Mouse (Mus musculus): Measurements from ENCODE around the gene Plekhj1. TPM values are rescaled to one million over a fixed set of nuclear protein-coding genes. Genes with fewer than 3 reads are reported as not detected.

The Plekhj1 gene
- polyA plus RNA-seq, 1 experiment from 2014 or later = 83.2 TPM

DNA sequence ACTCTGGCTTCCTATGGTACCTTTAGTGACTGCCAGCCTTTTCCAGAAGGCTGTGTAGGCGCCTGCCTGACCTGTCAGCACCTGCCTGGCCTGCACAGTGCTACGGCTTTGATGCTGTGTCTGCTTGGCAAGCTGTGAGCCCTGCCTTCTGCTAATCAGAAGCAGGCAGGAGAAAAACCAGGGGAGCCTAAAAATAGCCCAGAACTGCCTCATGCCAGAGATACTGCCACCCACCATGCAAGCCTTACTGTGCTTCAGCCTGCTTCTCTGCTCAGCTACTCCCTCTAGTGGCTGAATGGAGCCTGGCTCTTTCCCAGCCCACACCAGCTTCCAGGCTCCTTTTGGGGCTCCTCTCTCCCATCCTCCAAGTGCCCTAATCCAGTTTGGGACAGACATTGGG is 23.9 kb downstream of the Plekhj1 start:
- 18% methylated on average over 2 of the region's 2 CpGs for whole genome bisulfite sequencing
- ATAC-seq (ENCODE audit: insufficient number of reproducible peaks, low FRiP score) = peak; percentile 85
- Histone ChIP-seq H3K27ac (ENCODE audit: poor library complexity, severe bottlenecking) (peak overlapping the region; percentile 97), H3K4me1 (replicated peaks) (peaks cover 57% of the 10 kb centered on the region), H3K36me3 (peaks cover 88% of the 10 kb centered on the region), H3K4me3 (no peak overlapping the region), H3K9me3 (replicated peaks) (no peaks in the 10 kb centered on the region), H3K4me2 (peak overlapping the region; percentile 29; the same call in 1 of the 2 replicates), H3K9ac (peak overlapping the region; percentile 53), H3K27me3 (replicated peaks) (no peaks in the 10 kb centered on the region)

DNA sequence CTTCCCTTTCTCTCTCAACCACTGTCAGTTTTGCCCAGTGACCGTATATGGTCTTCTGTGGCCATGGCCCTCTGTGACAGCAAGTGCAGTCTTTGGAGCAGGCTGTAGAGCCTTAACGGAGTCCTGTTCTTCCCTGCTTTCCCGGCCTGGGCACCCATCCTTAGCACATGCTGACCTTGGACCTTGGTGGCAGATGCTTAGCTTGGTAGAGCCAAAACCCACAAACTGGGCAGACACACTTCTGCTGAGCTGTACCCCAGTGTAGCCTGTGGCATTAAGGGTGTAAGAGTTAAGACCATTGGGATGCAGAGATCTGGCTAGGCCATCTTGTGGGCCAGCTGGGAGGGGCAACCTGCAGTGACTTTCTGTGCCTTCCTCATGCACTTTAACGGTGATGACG is 24.6 kb downstream of the Plekhj1 start:
- peaks cover 50% of the 10 kb centered on the region for H3K4me1 ChIP-seq (replicated peaks)
- H3K9me3 ChIP-seq (replicated peaks) = no peaks in the 10 kb centered on the region
- H3K27ac ChIP-seq (ENCODE audit: poor library complexity, severe bottlenecking) = peak overlapping the region; percentile 97
- H3K4me3 ChIP-seq = no peak overlapping the region
- peak overlapping the region; percentile 53; the same call in 1 of the 2 replicates for H3K9ac ChIP-seq
- peak overlapping the region; percentile 29 for H3K4me2 ChIP-seq
- peaks cover 86% of the 10 kb centered on the region for H3K36me3 ChIP-seq
- no peak for ATAC-seq (ENCODE audit: insufficient number of reproducible peaks, low FRiP score)
- H3K27me3 ChIP-seq (replicated peaks) = no peaks in the 10 kb centered on the region
- WGBS = 44% methylated on average over 5 of the region's 5 CpGs

DNA sequence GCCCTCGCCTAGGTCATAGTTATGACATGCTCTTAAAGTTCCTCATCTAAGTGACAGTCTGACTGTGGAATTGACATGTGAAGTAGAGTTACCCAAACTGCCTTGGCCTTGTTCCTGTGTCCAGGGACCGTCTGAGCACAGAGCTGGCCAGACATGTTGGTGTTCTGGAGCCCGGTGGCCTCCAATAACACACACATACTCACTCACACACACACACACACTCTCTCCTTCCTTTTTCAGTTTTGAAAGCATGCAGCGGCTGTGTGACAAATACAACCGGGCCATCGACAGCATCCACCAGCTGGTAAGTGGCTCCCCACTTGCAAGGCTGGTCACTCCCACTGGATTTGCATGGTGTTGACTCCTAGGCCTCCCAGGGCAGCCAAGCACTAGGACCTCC is 30.1 kb downstream of the Plekhj1 start:
- 84% methylated on average over 6 of the region's 6 CpGs for WGBS
- Histone ChIP-seq H3K4me1 (replicated peaks) (peaks cover 29% of the 10 kb centered on the region), H3K9ac (no peak overlapping the region), H3K9me3 (replicated peaks) (no peaks in the 10 kb centered on the region), H3K27me3 (replicated peaks) (no peaks in the 10 kb centered on the region), H3K27ac (ENCODE audit: poor library complexity, severe bottlenecking) (no peak overlapping the region), H3K4me3 (no peak overlapping the region), H3K36me3 (peaks cover 85% of the 10 kb centered on the region), H3K4me2 (no peak overlapping the region)
- no peak for ATAC-seq (ENCODE audit: insufficient number of reproducible peaks, low FRiP score)

DNA sequence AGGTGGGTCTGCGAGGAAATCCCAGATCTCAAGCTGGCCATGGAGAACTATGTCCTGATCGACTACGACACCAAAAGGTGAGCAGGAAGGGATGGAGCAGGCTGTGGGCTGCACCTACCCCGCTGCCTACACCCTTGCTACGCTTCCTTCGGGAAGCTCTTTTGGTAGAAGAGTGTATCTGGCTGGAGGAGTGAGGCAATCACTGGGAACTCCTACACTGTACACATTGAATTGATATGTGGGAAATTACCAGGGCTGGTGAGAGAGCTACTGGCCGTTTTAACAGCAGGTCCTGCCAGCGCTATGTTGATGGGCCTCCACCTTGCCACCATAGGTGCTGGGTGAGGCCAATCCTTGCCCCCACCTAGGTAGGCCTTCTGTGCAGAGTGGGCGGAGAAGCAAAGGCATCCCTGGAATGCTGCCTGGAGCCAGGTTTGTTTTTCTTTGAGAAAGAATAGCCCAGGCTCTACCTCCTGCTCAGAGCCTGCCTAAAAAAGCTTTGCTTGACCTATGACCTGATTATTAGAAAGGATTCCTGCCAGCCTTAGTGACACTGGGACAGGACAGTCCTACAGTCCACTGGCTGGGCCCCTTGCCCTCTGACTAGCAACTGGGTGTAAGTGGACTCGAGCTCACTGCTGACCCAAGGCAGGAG is 32.1 kb downstream of the Plekhj1 start:
- no peak overlapping the region for H3K4me3 ChIP-seq
- peaks cover 32% of the 10 kb centered on the region for H3K4me1 ChIP-seq (replicated peaks)
- ATAC-seq (ENCODE audit: insufficient number of reproducible peaks, low FRiP score) = no peak
- peaks cover 64% of the 10 kb centered on the region for H3K36me3 ChIP-seq
- peak overlapping the region; percentile 47 for H3K9ac ChIP-seq
- H3K4me2 ChIP-seq = no peak overlapping the region
- H3K9me3 ChIP-seq (replicated peaks) = no peaks in the 10 kb centered on the region
- H3K27me3 ChIP-seq (replicated peaks) = no peaks in the 10 kb centered on the region
- WGBS = 75% methylated on average over 10 of the region's 10 CpGs
- H3K27ac ChIP-seq (ENCODE audit: poor library complexity, severe bottlenecking) = no peak overlapping the region

DNA sequence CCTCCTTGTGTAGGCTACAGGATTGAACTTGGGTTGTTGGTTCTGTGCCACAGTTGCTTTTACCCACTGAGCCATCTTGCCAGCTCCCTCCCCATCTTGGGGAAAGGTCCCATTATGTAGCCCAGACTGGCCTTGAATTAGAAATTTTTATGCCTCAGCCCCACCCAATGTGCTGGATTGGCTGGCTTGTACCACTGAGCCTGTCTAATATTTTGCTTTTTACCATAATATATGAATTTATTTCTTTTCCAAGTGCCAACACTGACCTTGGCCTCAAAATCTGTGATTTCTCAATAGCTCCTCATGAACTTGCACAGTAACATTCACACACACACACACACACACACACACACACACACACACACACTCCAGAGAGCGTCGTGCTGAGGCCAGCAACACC is 32.7 kb downstream of the Plekhj1 start:
- Histone ChIP-seq H3K36me3 (peaks cover 58% of the 10 kb centered on the region), H3K27me3 (replicated peaks) (no peaks in the 10 kb centered on the region), H3K4me1 (replicated peaks) (peaks cover 37% of the 10 kb centered on the region), H3K27ac (ENCODE audit: poor library complexity, severe bottlenecking) (no peak overlapping the region), H3K9me3 (replicated peaks) (no peaks in the 10 kb centered on the region), H3K9ac (no peak overlapping the region), H3K4me2 (no peak overlapping the region), H3K4me3 (no peak overlapping the region)
- no peak for ATAC-seq (ENCODE audit: insufficient number of reproducible peaks, low FRiP score)
- 74% methylated on average over 2 of the region's 2 CpGs for WGBS

DNA sequence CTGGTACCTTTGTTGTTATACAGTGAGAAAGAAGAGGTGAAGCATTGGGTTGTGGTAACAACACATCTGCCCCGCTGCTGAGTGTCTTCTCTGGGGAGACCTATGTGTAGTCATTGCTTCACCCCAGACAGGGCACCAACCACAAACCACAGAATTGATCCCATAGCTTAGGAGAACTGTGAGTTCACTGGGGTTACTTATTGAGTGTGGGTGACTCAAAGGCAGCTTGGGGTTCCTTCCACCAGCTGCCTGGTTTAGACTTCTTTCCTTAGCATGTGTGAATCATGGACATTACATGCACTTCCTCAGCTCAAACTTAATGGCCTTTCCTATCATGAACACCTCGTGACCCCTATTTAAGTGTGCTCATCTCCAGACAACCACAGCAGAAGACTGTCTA is 34.9 kb downstream of the Plekhj1 start:
- peaks cover 39% of the 10 kb centered on the region for H3K36me3 ChIP-seq
- no peak overlapping the region for H3K4me3 ChIP-seq
- H3K9me3 ChIP-seq (replicated peaks) = no peaks in the 10 kb centered on the region
- H3K27ac ChIP-seq (ENCODE audit: poor library complexity, severe bottlenecking) = no peak overlapping the region
- H3K9ac ChIP-seq = no peak overlapping the region
- H3K27me3 ChIP-seq (replicated peaks) = no peaks in the 10 kb centered on the region
- peaks cover 60% of the 10 kb centered on the region for H3K4me1 ChIP-seq (replicated peaks)
- no peak overlapping the region for H3K4me2 ChIP-seq
- 89% methylated on average over 2 of the region's 2 CpGs for WGBS
- ATAC-seq (ENCODE audit: insufficient number of reproducible peaks, low FRiP score) = no peak

DNA sequence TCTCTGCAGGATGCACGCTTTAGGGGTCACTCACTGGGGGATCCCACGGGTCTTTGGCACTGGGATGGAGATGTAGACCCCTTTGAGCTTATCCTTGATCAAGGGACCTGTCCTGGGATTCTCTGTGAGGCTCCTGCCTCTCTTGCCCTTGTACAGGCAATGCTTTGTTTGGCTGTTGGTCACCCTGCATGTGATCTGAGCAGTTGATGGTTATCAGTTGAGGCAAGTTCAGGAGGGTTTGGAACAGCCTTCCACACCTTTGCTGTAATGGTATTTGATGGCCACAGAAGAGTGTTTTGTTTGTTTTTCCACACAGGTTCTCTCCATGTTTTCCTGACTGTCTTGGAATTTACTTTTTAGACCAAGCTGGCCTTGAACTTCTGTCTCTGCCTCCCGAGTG is 36.6 kb downstream of the Plekhj1 start:
- H3K9ac ChIP-seq = no peak overlapping the region
- H3K4me2 ChIP-seq = no peak overlapping the region

DNA sequence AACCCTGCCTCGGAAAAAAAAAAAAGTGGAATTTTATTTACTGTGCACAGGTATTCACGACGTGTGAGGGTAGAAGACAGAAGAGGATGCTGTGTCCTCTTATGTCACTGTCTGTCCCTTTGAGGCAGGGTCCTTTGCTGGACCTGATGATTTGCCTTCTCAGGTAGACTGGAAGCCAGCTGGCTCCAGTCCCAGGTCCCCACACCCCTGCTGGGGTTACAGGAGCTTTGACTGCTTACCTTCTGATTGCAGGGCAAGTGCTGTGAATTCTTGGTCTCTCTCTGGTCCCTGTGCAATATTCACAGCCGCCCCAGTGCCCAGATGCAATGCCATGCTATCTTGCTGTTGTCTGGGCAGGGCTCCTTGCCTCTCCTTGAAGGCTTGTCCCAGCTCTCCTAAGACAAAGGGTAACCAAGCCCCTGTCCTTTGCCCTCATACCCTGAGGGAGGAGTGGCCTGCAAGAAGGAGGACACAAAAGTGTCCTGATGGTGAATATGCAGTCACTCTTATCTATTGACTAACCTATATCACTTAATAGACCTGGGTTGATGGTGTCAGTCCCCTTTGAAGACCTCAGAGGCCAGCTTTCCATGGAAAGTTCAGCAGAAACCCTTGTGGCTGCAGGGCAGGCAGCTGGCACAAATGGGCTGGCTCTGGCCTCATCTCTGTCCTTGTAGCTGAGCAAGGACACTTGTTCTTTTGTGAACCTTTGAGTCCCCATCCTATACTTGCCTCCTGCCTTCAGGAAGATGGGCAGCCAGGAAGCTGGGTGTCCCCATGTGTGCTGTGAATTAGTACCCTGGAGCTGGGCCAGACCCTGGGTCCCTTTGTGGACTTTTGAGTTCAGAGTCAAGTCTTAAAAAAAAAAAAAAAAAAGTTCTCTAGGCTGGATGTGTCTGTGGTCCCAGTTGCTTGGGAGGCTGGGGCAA is 37.6 kb downstream of the Plekhj1 start:
- peaks cover 15% of the 10 kb centered on the region for H3K36me3 ChIP-seq
- H3K9ac ChIP-seq = peak overlapping the region; percentile 62
- H3K4me1 ChIP-seq (replicated peaks) = peaks cover 76% of the 10 kb centered on the region
- no peak overlapping the region for H3K4me3 ChIP-seq
- no peak for ATAC-seq (ENCODE audit: insufficient number of reproducible peaks, low FRiP score)
- WGBS = 76% methylated on average over 4 of the region's 4 CpGs
- no peaks in the 10 kb centered on the region for H3K9me3 ChIP-seq (replicated peaks)
- H3K4me2 ChIP-seq = no peak overlapping the region
- H3K27me3 ChIP-seq (replicated peaks) = no peaks in the 10 kb centered on the region
- no peak overlapping the region; the same call in 1 of the 2 replicates for H3K27ac ChIP-seq (ENCODE audit: poor library complexity, severe bottlenecking)

More for the DNA sequence above, 36.6 kb downstream of the Plekhj1 start:
- Histone ChIP-seq H3K27me3 (replicated peaks) (no peaks in the 10 kb centered on the region), H3K4me1 (replicated peaks) (peaks cover 76% of the 10 kb centered on the region), H3K36me3 (peaks cover 24% of the 10 kb centered on the region), H3K9me3 (replicated peaks) (no peaks in the 10 kb centered on the region), H3K4me3 (no peak overlapping the region), H3K27ac (ENCODE audit: poor library complexity, severe bottlenecking) (no peak overlapping the region)
- no peak for ATAC-seq (ENCODE audit: insufficient number of reproducible peaks, low FRiP score)
- 79% methylated on average over 3 of the region's 3 CpGs for WGBS

DNA sequence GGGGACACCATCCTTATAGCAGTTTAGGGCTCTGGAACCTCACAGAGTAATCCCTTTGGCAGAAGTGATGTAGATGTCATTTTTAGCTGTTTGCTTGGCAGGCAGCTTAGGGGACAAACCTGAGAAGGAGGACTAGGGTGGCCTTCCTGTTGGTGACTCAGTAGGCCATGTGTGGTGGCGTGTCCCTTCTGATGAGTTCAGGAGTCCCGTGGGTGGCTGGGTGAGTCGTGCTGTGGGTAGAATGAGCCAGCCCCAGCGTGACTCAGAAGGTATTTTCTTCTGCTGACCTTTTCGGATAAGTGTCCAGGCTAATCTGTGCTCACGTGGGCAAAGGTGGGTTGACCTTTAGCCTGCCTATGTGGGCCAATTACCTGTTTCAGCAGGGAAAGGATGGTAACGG is 39.8 kb downstream of the Plekhj1 start:
- no peaks in the 10 kb centered on the region for H3K9me3 ChIP-seq (replicated peaks)
- H3K36me3 ChIP-seq = no peaks in the 10 kb centered on the region
- no peak overlapping the region for H3K4me3 ChIP-seq
- H3K4me2 ChIP-seq = no peak overlapping the region
- ATAC-seq (ENCODE audit: insufficient number of reproducible peaks, low FRiP score) = no peak
- H3K27ac ChIP-seq (ENCODE audit: poor library complexity, severe bottlenecking) = 0 out of 2 replicates have a peak overlapping the region, but pooled peaks have one; percentile 58
- peak overlapping the region; percentile 98; the same call in 1 of the 2 replicates for H3K9ac ChIP-seq
- 69% methylated on average over 7 of the region's 7 CpGs for WGBS
- no peaks in the 10 kb centered on the region for H3K27me3 ChIP-seq (replicated peaks)
- H3K4me1 ChIP-seq (replicated peaks) = peaks cover 81% of the 10 kb centered on the region

DNA sequence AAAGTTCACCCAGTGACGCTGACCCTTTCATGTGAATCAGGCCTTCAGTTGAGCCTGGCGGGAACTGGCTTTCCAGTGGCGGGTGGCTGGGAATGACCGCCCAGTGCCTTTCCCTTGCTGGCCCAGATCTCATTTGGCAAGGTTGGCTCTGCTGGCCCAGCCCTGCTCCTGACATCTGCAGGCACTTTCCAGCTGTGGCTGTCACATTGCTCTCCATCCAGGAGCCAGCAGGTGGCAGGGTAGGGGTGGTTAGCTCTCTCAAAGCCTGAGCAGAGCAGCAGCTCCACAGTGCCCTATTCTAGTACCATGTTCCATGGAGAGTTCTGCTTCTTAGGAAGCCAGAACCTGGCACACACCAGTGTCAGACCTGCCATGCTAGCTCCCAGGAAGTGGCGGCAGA is 40.7 kb downstream of the Plekhj1 start:
- 36% methylated on average over 5 of the region's 5 CpGs for WGBS
- Histone ChIP-seq H3K4me1 (replicated peaks) (peaks cover 76% of the 10 kb centered on the region), H3K9ac (peak overlapping the region; percentile 98), H3K27me3 (replicated peaks) (no peaks in the 10 kb centered on the region), H3K9me3 (replicated peaks) (no peaks in the 10 kb centered on the region), H3K36me3 (no peaks in the 10 kb centered on the region), H3K27ac (ENCODE audit: poor library complexity, severe bottlenecking) (peak overlapping the region; percentile 58; the same call in 1 of the 2 replicates), H3K4me3 (peak overlapping the region; percentile 15; the same call in 1 of the 2 replicates), H3K4me2 (peak overlapping the region; percentile 93)
- no peak for ATAC-seq (ENCODE audit: insufficient number of reproducible peaks, low FRiP score)

DNA sequence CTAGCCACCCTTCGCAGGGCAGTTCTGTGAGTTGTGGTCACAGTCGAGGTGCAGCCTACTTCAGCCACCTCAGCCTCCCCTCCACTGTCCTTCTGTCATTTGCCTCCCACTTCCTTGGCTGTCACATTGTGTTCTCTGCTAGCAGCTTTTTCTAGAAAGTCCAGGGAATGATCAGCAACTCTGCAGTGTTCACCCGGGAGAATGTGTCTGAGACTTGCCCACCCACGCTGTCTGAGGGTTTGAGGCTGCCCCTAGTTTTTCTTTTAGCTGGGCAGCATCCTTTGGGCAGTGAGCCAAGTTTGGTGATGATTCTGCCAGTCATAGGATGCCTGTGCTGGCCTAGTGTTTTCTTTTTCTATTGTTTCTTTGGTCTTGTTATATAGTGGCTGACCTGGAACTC is 41.5 kb downstream of the Plekhj1 start:
- Histone ChIP-seq H3K9ac (peak overlapping the region; percentile 98), H3K4me2 (peak overlapping the region; percentile 93), H3K36me3 (no peaks in the 10 kb centered on the region), H3K27me3 (replicated peaks) (no peaks in the 10 kb centered on the region), H3K4me1 (replicated peaks) (peaks cover 76% of the 10 kb centered on the region), H3K27ac (ENCODE audit: poor library complexity, severe bottlenecking) (peak overlapping the region; percentile 12; the same call in 1 of the 2 replicates), H3K4me3 (peak overlapping the region; percentile 95), H3K9me3 (replicated peaks) (no peaks in the 10 kb centered on the region)
- no peak for ATAC-seq (ENCODE audit: insufficient number of reproducible peaks, low FRiP score)
- 63% methylated on average over 4 of the region's 4 CpGs for WGBS

Data from heart, embryonic 12.5 days (tissue).